Comparison of ENCODE assay signal across 30 mouse cellular contexts in genomic region chr7:101624283-101624682, GRCm38 (mm10). TPM values are rescaled to one million over a fixed set of nuclear protein-coding genes. Genes with fewer than 3 reads are reported as not detected.
"Had no signal": no experiment of that assay in that cellular context is flagged by ENCODE, and none has a peak within 500 bp of the region (broad histone marks: within the 10 kb centered on the region; RNA-seq: fewer than 3 reads in every experiment).

No protein-coding gene starts in this region.

- ATAC-seq: liver, embryonic 12.5 days had no signal

- H3K36me3 ChIP-seq: limb, embryonic 10.5 days; limb, embryonic 13.5 days; liver, embryonic 12.5 days; liver, embryonic 15.5 days; lung, embryonic 15.5 days; neural tube, embryonic 12.5 days; neural tube, embryonic 15.5 days had no signal

- H3K4me2 ChIP-seq: limb, embryonic 13.5 days; liver, embryonic 12.5 days; liver, embryonic 15.5 days; lung, embryonic 15.5 days; midbrain, embryonic 11.5 days; neural tube, embryonic 12.5 days; neural tube, embryonic 15.5 days had no signal

- H3K9ac ChIP-seq: limb, embryonic 13.5 days; liver, embryonic 12.5 days; liver, embryonic 15.5 days; lung, embryonic 15.5 days; neural tube, embryonic 12.5 days; neural tube, embryonic 15.5 days had no signal

- H3K9me3 ChIP-seq: limb, embryonic 10.5 days; limb, embryonic 13.5 days; liver, embryonic 12.5 days; liver, embryonic 15.5 days; lung, embryonic 15.5 days; neural tube, embryonic 12.5 days; neural tube, embryonic 15.5 days had no signal

- H3K27me3 ChIP-seq: lung, embryonic 15.5 days; neural tube, embryonic 12.5 days; neural tube, embryonic 15.5 days had no signal

- DNase-seq: kidney, adult 9 months; kidney, postnatal 14 days; kidney, postnatal 4 days; layer of hippocampus, postnatal 36 days; liver; lung, adult 18-20 months; lung, postnatal 10 days; lung, postnatal 36 days; midbrain, embryonic 14.5 days; right cerebral cortex, adult 18-20 months; right cerebral cortex, postnatal 14 days; right cerebral cortex, postnatal 4 days; thymus, adult 2 months; thymus, postnatal 14 days; thymus, postnatal 4 days had no signal

- H3K27ac ChIP-seq: limb, embryonic 10.5 days; limb, embryonic 13.5 days; liver, embryonic 12.5 days; liver, embryonic 15.5 days; lung, embryonic 15.5 days; neural tube, embryonic 12.5 days; neural tube, embryonic 15.5 days; stomach, postnatal 0 days had no signal

- H3K4me1 ChIP-seq: limb, embryonic 10.5 days; limb, embryonic 13.5 days; liver, embryonic 12.5 days; liver, embryonic 15.5 days; lung, embryonic 15.5 days had no signal

- H3K4me3 ChIP-seq: limb, embryonic 10.5 days; limb, embryonic 13.5 days; liver, embryonic 12.5 days; liver, embryonic 15.5 days; lung, embryonic 15.5 days; neural tube, embryonic 12.5 days; neural tube, embryonic 15.5 days had no signal

RNA-seq across cellular contexts. Expression of gene Art2b, which starts 38.9 kb away (rescaled TPM):
- total RNA-seq: layer of hippocampus, adult 18-20 months; layer of hippocampus, postnatal 10 days; layer of hippocampus, postnatal 36 days; left cerebral cortex, postnatal 25 days; midbrain, postnatal 0 days had no signal
- polyA plus RNA-seq: kidney, embryonic 16.5 days; limb, embryonic 10.5 days; limb, embryonic 13.5 days; liver, embryonic 15.5 days; lung, embryonic 15.5 days; midbrain, embryonic 11.5 days; midbrain, embryonic 14.5 days; midbrain, postnatal 0 days; neural tube, embryonic 12.5 days; neural tube, embryonic 15.5 days; stomach, embryonic 14.5 days; stomach, postnatal 0 days had no signal
